ENCODE assay signal across 10 mouse cellular contexts in genomic region chr8:84705960-84706359, GRCm38 (mm10). TPM values are rescaled to one million over a fixed set of nuclear protein-coding genes. Genes with fewer than 3 reads are reported as not detected.
DNase-seq lines count a peak whose midpoint lies in the region; ATAC-seq and TF ChIP-seq lines count a peak whose summit lies in the region.
"Had no signal": no experiment of that assay in that cellular context is flagged by ENCODE, and none has a peak within 500 bp of the region (broad histone marks: within the 10 kb centered on the region; RNA-seq: fewer than 3 reads in every experiment).

No protein-coding gene starts in this region.

- H3K27ac ChIP-seq in heart, adult 2 months, result peak overlapping the region; percentile 90
- H3K27ac ChIP-seq in forebrain, postnatal 0 days (ENCODE audit: low read depth, low read length), result peak overlapping the region; percentile 90
- peak overlapping the region; percentile 98 for H3K27ac ChIP-seq in liver, embryonic 14.5 days

- H3K4me2 ChIP-seq in forebrain, postnatal 0 days (ENCODE audit: low read depth), result peak overlapping the region; percentile 51
- peak overlapping the region; percentile 90 for H3K4me2 ChIP-seq in liver, embryonic 14.5 days (ENCODE audit: low read depth)

- no peaks in the 10 kb centered on the region for H3K36me3 ChIP-seq in heart, adult 2 months (ENCODE audit: control insufficient read depth, insufficient read depth, low read length)
- H3K36me3 ChIP-seq in forebrain, postnatal 0 days (ENCODE audit: insufficient read depth), result peaks cover 8% of the 10 kb centered on the region
- peaks cover 22% of the 10 kb centered on the region for H3K36me3 ChIP-seq in liver, embryonic 14.5 days (replicated peaks; ENCODE audit: control insufficient read depth, insufficient read depth, low read depth)

- H3K9ac ChIP-seq in heart, adult 2 months (ENCODE audit: low read depth, low read length), result peak overlapping the region; percentile 70
- H3K9ac ChIP-seq in forebrain, postnatal 0 days, result peak overlapping the region; percentile 58
- peak overlapping the region; percentile 100 for H3K9ac ChIP-seq in liver, embryonic 14.5 days (replicated peaks)

- H3K4me1 ChIP-seq in heart, adult 2 months (ENCODE audit: control insufficient read depth, insufficient read depth, low read length), result peaks cover 14% of the 10 kb centered on the region
- H3K4me1 ChIP-seq in forebrain, postnatal 0 days (ENCODE audit: insufficient read depth), result peaks cover 15% of the 10 kb centered on the region
- H3K4me1 ChIP-seq in liver, embryonic 14.5 days (replicated peaks; ENCODE audit: control insufficient read depth in 2 of 2, insufficient read depth in 2 of 2, low read length in 1 of 2), result peaks cover 27 to 37% of the 10 kb centered on the region in 2 experiments

- DNase-seq in heart, adult 2 months, result no peak
- DNase-seq in heart, adult 11 months, result no peak
- peak; percentile 61 for DNase-seq in 416B (ENCODE audit: low read depth)
- DNase-seq in forebrain, postnatal 0 days, result no peak
- no peak for DNase-seq in liver, embryonic 14.5 days (ENCODE audit: low read depth in 3 of 3, low spot score in 3 of 3)
- DNase-seq in testis, postnatal 14 days (ENCODE audit: low spot score), result no peak
- no peak for DNase-seq in cerebellum, adult 11-12 months
- DNase-seq in frontal cortex, postnatal 25 days (ENCODE audit: low spot score in 2 of 2), result no peak
- DNase-seq: left cerebral cortex, postnatal 4 days; right cerebral cortex, postnatal 14 days had no signal

- H3K79me2 ChIP-seq in heart, adult 2 months (replicated peaks; ENCODE audit: control insufficient read depth, insufficient read depth, low read length), result no peaks in the 10 kb centered on the region

- TF ChIP-seq CTCF in heart, adult 2 months (IDR thresholded peaks at IDR 0.05), result no peak
- TF ChIP-seq CTCF in forebrain, postnatal 0 days (IDR thresholded peaks at IDR 0.05; ENCODE audit: low read depth), result no peak
- TF ChIP-seq CTCF in liver, embryonic 14.5 days (IDR thresholded peaks at IDR 0.05; ENCODE audit: low read depth), result no peak

- WGBS in heart, adult 2 months, result 44% methylated on average over 12 of the region's 12 CpGs
- 10% methylated on average over 12 of the region's 12 CpGs for WGBS in forebrain, postnatal 0 days
- WGBS in liver, embryonic 14.5 days (ENCODE audit: insufficient replicate concordance), result 1% methylated on average over 12 of the region's 12 CpGs

- ATAC-seq in forebrain, postnatal 0 days, result no peak
- no peak for ATAC-seq in liver, embryonic 14.5 days (ENCODE audit: insufficient read depth)

- intact Hi-C loops in heart, adult 2 months (cut with DNase I), result no loop called here

- TF ChIP-seq POLR2A in heart, adult 2 months (IDR thresholded peaks at IDR 0.05; ENCODE audit: insufficient read depth, low read depth, low read length), result no peak

- H3K9me3 ChIP-seq in forebrain, postnatal 0 days (ENCODE audit: low read length), result no peaks in the 10 kb centered on the region
- H3K9me3 ChIP-seq in liver, embryonic 14.5 days (ENCODE audit: control insufficient read depth, low read length), result no peaks in the 10 kb centered on the region

- no peaks in the 10 kb centered on the region for H3K27me3 ChIP-seq in heart, adult 2 months (ENCODE audit: control insufficient read depth, insufficient read depth, low read length)
- H3K27me3 ChIP-seq in forebrain, postnatal 0 days (ENCODE audit: insufficient read depth, low read length), result 0 out of 2 replicates have a peak, but pooled peaks cover 11% of the 10 kb centered on the region
- H3K27me3 ChIP-seq in liver, embryonic 14.5 days (ENCODE audit: control insufficient read depth, insufficient read depth, low read length), result peaks cover 11% of the 10 kb centered on the region

- no peak for TF ChIP-seq EP300 in heart, adult 2 months (IDR thresholded peaks at IDR 0.05; ENCODE audit: insufficient read depth, low read depth, low read length)
- TF ChIP-seq EP300 in liver, embryonic 14.5 days (IDR thresholded peaks at IDR 0.05; ENCODE audit: low read depth), result 0 out of 2 replicates have a peak, but pooled peaks have one; percentile 5

- peak overlapping the region; percentile 45 for H3K4me3 ChIP-seq in heart, adult 2 months
- H3K4me3 ChIP-seq in forebrain, postnatal 0 days (ENCODE audit: low read depth, low read length), result peak overlapping the region; percentile 22
- peak overlapping the region; percentile 88 to 98; a peak in 3 of 4 replicates for H3K4me3 ChIP-seq in liver, embryonic 14.5 days (ENCODE audit: insufficient read depth in 1 of 2, low read depth in 2 of 2, low read length in 2 of 2)

RNA-seq across cellular contexts. Expression of gene Lyl1, which starts 4.7 kb away (rescaled TPM):
- 1 to 10 TPM; 3.0 to 3.7 TPM for total RNA-seq in heart, adult 2 months (2021)
- 4.0 and 7.7 TPM in 2 replicates for polyA plus RNA-seq in heart, adult 2 months (2012; rRNA removed)
- 2.2 and 2.7 TPM in 2 replicates for total RNA-seq in forebrain, postnatal 0 days (2014; rRNA removed)
- 2.4 and 2.5 TPM in 2 replicates for polyA plus RNA-seq in forebrain, postnatal 0 days (2015; fragmentation: Nextera tagmentation; extraction: Ambion mirVana)
- 45.4 and 46.2 TPM in 2 replicates for polyA plus RNA-seq in liver, embryonic 14.5 days (2012; rRNA removed)
- 55.6 and 57.7 TPM in 2 replicates for polyA plus RNA-seq in liver, embryonic 14.5 days (2014; fragmentation: Nextera tagmentation; extraction: Ambion mirVana)

RNA-seq across cellular contexts. Expression of gene G430095P16Rik, which starts 16.8 kb away (rescaled TPM):
- under 1 TPM in 1 of 2 experiments, not detected in 1; 0.55 TPM for total RNA-seq in heart, adult 2 months (2021)
- polyA plus RNA-seq in heart, adult 2 months (2012; rRNA removed), result 0.70 TPM in 1 of 2 replicates, not detected in the other
- not detected in 2 replicates for total RNA-seq in forebrain, postnatal 0 days (2014; rRNA removed)
- 0.56 and 1.0 TPM in 2 replicates for polyA plus RNA-seq in forebrain, postnatal 0 days (2015; fragmentation: Nextera tagmentation; extraction: Ambion mirVana)
- polyA plus RNA-seq in liver, embryonic 14.5 days (2012; rRNA removed), result 10.9 and 11.9 TPM in 2 replicates
- polyA plus RNA-seq in liver, embryonic 14.5 days (2014; fragmentation: Nextera tagmentation; extraction: Ambion mirVana), result 8.3 and 10.3 TPM in 2 replicates
- total RNA-seq: left cerebral cortex, postnatal 4 days had no signal

RNA-seq across cellular contexts. Expression of gene Nacc1, which starts 18.3 kb away (rescaled TPM):
- 10 to 100 TPM; 30.5 to 31.0 TPM for total RNA-seq in heart, adult 2 months (2021)
- polyA plus RNA-seq in heart, adult 2 months (2012; rRNA removed), result 45.3 and 50.5 TPM in 2 replicates
- 65.9 and 78.2 TPM in 2 replicates for total RNA-seq in forebrain, postnatal 0 days (2014; rRNA removed)
- 14.6 and 14.7 TPM in 2 replicates for polyA plus RNA-seq in forebrain, postnatal 0 days (2015; fragmentation: Nextera tagmentation; extraction: Ambion mirVana)
- polyA plus RNA-seq in liver, embryonic 14.5 days (2012; rRNA removed), result 19.0 and 21.2 TPM in 2 replicates
- polyA plus RNA-seq in liver, embryonic 14.5 days (2014; fragmentation: Nextera tagmentation; extraction: Ambion mirVana), result 6.3 and 7.6 TPM in 2 replicates

RNA-seq across cellular contexts. Expression of gene Trmt1, which starts 19.9 kb away (rescaled TPM):
- total RNA-seq in heart, adult 2 months (2021), result 10 to 100 TPM; 32.0 to 37.4 TPM
- polyA plus RNA-seq in heart, adult 2 months (2012; rRNA removed), result 39.9 and 50.8 TPM in 2 replicates
- 89.5 and 94.8 TPM in 2 replicates for total RNA-seq in forebrain, postnatal 0 days (2014; rRNA removed)
- polyA plus RNA-seq in forebrain, postnatal 0 days (2015; fragmentation: Nextera tagmentation; extraction: Ambion mirVana), result 59.8 and 67.5 TPM in 2 replicates
- polyA plus RNA-seq in liver, embryonic 14.5 days (2012; rRNA removed), result 37.5 and 37.6 TPM in 2 replicates
- polyA plus RNA-seq in liver, embryonic 14.5 days (2014; fragmentation: Nextera tagmentation; extraction: Ambion mirVana), result 27.4 and 34.1 TPM in 2 replicates

RNA-seq across cellular contexts. Expression of gene Ier2, which starts 43.3 kb away (rescaled TPM):
- 10 to 100 TPM; 11.8 to 13.0 TPM for total RNA-seq in heart, adult 2 months (2021)
- 6.8 and 8.1 TPM in 2 replicates for polyA plus RNA-seq in heart, adult 2 months (2012; rRNA removed)
- total RNA-seq in forebrain, postnatal 0 days (2014; rRNA removed), result 4.8 and 8.5 TPM in 2 replicates
- 19.3 and 22.7 TPM in 2 replicates for polyA plus RNA-seq in forebrain, postnatal 0 days (2015; fragmentation: Nextera tagmentation; extraction: Ambion mirVana)
- 6.2 and 8.4 TPM in 2 replicates for polyA plus RNA-seq in liver, embryonic 14.5 days (2012; rRNA removed)
- 12.6 and 15.0 TPM in 2 replicates for polyA plus RNA-seq in liver, embryonic 14.5 days (2014; fragmentation: Nextera tagmentation; extraction: Ambion mirVana)

Comparison
In these comparisons a context has a peak if more than half of its experiments do, and no peak if none do; other contexts are left out.
1. H3K4me3 ChIP-seq: peak in every context shown above with its lines; median percentile 93 in liver, embryonic 14.5 days; 45 in heart, adult 2 months; 22 in forebrain, postnatal 0 days.